Mouse (Mus musculus): Measurements from ENCODE around the gene Amz2.

Gene Amz2

GRCm38 (mm10) chr11:109494890-109495770 is 69.4 kb downstream of the Amz2 start:
- no peak for DNase-seq (ENCODE audit: low read depth, low spot score)

- no peak for DNase-seq (ENCODE audit: low read depth, low spot score)
Measured at GRCm38 (mm10) chr11:109495771-109496474, 70.2 kb downstream of the Amz2 start.

- DNase-seq (ENCODE audit: low read depth, low spot score), result no peak
Measured at GRCm38 (mm10) chr11:109496475-109496993, 70.8 kb downstream of the Amz2 start.

GRCm38 (mm10) chr11:109496996-109497714 is 71.4 kb downstream of the Amz2 start:
- DNase-seq (ENCODE audit: low read depth, low spot score), result no peak

GRCm38 (mm10) chr11:109497990-109498389 is 72.2 kb downstream of the Amz2 start:
- DNase-seq (ENCODE audit: low read depth, low spot score), result no peak

- DNase-seq (ENCODE audit: low read depth, low spot score), result no peak
Measured at GRCm38 (mm10) chr11:109500206-109500605, 74.5 kb downstream of the Amz2 start.

All from telencephalon, adult 2 months (tissue).